Mouse (Mus musculus): ENCODE measurements at regions not wholly inside any gene's neighbourhood (a gene's known extent, or its start where the extent isn't known, plus 50 kb on each side); places are given as distances from the start of the nearest gene placed in this dataset.

DNA sequence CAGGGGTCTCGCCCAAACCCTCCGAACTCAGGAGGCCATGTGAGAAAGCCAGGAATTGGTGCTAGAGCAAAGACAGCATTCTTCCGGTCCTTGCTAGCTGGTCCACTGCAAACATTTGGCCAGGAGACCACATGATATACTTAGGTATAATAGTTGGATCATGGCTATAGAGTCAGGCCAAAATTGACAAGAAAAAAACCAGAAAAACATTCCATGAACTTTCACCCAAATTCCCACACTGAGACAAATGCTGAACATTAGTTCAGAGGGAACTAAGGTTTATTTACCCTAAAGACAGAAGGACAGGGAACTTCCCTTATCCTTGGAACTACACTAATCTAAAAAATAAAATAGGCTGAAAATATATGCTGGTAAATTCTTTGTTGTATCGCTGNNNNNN, 82.8 kb downstream of the Sox4 start:
- no peak for TF ChIP-seq CHD2 (IDR thresholded peaks at IDR 0.05; ENCODE audit: low read depth, low read length)
- TF ChIP-seq ZNF384 (IDR thresholded peaks at IDR 0.05; ENCODE audit: low read depth, low read length) = no peak

Data from ES-E14 (cell line).